Mouse (Mus musculus): ENCODE results near the gene Dcdc2a.

Dcdc2a gene

DNA sequence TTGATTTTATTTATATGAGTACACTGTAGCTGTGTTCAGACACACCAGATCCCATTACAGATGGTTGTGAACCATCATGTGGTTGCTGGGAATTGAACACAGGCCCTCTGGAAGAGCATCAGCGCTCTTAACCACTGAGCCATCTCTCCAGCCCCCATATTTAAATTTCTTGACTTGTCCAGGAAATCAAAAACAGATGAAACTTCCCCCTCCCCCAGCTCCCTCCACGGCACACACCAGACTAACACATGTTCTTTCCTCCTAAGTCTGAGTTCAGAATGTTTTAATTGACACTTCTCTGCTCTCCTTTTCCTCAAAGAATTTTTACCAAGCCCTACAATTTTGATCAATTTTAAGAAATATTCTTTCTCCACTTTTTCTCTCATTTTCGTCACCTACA, 113.1 kb downstream of the Dcdc2a start:
- DNase-seq (ENCODE audit: low read depth in 1 of 2, low spot score in 2 of 2): no peak

DNA sequence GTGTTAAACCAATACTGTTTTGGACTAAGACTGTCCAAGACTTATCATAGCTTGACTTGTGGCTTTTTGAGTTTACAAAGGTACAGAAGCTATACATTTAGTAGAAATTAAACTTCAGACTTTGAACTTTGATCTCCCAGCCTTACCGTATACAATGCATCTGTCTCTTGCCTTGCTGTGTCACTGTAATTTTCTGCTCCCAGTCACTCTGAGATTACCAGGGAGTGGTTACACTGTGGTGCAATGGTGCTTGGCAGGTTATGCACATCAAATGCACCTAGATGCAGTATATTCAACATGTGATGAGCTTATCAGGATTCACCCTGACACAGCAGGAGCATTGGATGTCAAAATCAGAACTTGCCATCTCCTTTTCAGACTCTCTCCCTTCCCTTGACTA, 122.0 kb downstream of the Dcdc2a start:
- DNase-seq (ENCODE audit: low read depth in 1 of 2, low spot score in 2 of 2): no peak

DNA sequence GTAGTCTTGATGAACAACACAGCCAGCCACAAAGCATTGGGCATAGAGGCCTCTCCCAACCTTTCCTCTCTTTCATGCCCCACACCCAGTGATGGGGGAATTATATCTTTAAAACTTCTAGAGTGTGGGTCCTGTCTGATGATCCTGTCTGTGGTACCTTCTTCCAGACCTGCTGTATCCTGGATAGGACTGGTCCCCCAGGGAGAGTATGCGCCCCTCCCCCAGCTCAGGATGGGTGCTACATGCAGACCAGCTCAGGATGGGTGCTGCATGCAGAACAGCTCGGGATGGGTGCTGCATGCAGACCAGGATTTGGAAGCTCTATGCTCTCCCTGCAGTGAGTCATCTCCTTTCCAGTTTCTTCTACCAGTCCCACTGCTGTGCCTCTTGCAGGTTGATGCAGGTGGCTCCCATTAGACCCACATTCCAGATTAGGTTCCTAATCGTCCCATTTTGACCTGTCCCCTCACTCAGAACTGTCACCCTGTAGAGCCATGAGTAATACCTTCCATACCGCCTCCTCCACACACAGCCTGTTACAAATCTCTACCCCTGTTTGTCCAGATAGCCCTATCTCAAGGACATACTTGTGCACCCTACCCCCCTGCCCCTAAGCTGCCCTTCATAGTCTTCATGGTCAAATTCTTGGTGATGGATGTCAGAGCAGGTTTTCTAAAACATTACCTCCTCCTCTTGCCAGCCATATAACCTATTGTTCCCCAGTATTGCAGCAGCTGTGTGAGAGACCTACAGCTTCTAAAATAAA, 122.6 kb downstream of the Dcdc2a start:
- no peak for DNase-seq (ENCODE audit: low read depth in 1 of 2, low spot score in 2 of 2)

DNA sequence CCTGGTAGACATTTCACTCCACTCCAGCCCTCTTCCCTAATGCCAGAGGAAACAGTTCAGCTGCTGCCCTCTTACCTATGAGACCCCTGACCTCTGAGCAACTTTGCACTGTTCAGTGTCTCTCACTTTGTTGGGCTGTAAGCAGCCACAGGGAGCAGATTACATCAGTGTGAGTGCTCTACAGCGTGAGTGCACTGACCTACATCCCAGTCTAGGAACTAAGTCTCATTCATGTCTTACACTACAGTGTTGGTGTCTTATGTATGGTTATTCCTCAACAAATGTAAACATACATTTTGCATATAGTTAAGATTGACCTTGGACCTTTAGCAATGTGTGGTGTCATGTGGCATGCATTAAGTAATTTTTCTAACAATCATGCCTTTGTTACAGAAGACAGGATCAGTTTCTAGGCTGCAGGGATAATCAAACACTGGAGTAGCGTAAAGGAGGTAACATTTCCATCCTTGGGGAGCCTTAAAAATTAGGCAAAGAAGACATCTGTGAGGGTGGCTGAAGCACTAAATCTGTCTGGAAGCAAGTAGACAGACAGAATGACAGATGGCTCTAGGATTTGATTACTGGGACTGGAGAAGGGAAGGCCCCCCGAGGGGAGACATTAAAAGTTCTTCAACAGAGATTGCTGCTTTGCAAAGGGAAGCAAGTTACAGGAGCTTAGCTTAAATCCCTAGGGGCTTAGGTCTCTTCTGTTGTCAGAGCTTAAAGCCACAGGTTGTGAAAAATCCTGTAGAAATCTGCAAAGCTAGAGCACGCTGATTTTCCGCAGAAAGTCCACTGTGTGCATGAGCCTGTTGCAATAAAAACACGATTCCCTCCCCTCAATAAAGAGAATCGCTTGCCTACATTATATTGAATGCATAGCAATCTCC, 130.9 kb downstream of the Dcdc2a start:
- no peak for DNase-seq (ENCODE audit: low read depth in 1 of 2, low spot score in 2 of 2)

DNA sequence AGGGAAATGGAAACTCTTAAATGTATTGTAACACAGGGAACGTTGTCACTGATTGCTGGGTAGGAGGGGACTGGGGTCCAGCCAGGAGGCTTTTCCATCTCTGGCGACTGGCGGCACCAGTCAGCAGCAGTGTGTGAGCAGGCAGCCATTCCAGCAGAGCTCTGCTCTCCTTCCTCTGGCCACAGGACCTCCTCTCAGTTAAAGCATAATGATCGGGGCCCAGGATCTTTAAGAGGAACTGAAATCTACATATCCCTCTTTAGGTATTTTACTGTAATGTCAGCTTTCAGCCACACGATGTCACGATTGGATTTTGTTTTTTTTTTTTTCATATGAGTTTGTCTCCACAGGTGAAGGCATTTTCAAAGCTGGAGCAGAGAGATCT, 131.5 kb downstream of the Dcdc2a start:
- no peak for DNase-seq (ENCODE audit: low read depth in 1 of 2, low spot score in 2 of 2)

DNA sequence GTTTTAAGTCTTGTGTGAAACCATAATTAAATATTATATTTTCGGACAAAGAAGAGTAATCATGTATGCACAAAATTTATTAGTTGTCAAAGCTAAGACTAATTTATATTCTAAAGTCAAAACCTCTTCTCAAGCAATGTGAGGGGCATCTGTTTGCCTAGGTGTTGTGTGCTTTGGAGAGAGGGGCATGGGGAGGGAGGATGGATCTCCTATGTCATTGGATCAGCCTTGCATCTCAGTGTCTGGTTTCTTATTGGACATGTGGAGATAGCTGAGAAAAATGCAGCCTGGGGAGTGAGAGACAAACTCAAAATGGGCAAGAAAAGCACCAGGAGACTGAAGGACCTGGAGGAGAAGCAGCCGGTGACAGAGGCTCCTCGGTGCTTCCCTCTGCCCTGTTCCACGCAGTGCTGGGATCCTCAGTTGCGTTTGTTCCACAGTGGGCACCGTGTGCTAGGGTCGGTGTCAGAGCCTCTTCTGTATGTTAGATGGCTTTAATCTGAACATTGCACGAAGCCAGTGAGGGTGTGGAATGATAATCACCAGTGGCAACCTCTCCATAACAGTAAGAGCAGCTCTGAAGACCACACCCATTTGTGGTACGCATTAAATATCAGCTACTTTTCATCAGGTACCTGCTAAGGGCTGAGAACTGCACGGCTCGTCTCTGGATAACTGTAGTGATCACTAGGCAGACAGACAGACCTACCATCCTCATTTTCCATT, 133.8 kb downstream of the Dcdc2a start:
- no peak for DNase-seq (ENCODE audit: low read depth in 1 of 2, low spot score in 2 of 2)

DNA sequence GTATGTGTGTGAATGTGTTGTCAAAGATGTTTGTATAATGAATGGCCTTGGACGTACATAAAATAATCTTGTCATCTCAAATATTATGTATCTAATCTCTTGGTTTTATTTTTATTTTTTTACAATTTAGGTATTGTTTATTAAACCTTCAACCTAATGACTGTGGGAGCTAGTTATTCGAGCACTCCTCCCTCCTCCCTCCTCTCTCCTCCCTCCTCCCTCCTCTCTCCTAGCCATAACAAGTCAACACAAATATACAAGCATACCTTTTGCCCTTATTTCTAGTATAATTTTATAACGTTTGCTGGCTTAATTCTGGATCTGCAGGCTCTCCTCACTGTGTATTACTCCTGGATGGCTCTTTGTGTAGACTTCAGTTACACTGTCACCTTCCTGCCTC, 134.4 kb downstream of the Dcdc2a start:
- no peak for DNase-seq (ENCODE audit: low read depth in 1 of 2, low spot score in 2 of 2)

DNA sequence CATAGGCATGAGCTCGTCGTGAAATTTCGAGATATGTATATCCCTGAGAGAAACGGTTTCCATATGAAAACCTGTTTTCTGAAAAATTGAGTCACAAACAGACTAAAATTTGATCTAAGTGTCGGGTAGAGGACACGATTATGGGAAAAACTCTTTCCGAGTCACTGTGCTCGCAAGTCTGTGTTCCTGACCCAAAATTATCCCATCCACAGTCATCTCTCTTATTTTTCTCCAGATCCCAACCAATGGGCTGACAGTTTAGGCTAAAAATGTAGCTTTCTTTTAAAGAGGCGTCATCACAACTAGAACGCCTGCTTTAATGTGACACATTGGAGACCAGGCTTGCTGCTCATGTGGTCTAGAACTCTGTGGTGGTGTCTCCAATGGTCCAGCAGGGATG, 139.9 kb downstream of the Dcdc2a start:
- no peak for DNase-seq (ENCODE audit: low read depth in 1 of 2, low spot score in 2 of 2)

DNA sequence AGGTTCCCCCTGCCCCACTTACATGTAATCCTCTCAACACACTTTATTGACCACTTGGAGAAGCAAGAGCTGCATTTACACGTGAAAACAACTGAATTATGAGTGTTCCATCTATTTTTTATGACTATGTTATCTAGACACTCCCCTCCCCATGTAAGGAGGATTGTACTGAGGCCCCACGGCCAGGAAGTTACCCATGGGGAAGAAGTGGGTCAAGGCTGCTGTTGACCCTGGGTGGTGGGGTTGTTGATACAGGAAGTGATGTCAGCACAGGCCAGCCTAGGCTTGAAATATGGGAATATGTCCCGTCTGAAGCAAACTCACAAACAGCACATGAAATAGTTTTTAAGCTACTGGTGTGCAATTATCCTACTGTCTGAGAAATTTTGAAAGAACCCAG, 144.1 kb downstream of the Dcdc2a start:
- no peak for DNase-seq (ENCODE audit: low read depth in 1 of 2, low spot score in 2 of 2)

DNA sequence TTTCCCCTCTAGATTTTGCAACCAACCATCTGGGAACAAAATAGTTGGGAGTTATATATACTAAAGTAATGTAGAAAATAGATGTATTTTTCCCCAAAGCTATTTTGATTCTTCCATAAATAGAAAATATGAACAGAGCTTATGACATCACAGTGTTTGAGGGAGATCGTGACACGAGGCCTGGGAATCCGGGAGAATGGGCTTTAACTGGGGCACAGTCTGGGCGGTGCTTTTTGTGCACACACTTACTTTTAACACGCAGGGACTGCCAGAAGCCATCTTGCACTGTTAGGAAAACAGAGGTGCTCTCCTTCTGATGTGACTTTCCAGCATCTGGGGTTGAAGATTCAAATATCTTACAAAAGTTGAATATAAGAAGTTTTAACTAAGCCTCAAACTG, 151.1 kb downstream of the Dcdc2a start:
- no peak for DNase-seq (ENCODE audit: low read depth in 1 of 2, low spot score in 2 of 2)

DNA sequence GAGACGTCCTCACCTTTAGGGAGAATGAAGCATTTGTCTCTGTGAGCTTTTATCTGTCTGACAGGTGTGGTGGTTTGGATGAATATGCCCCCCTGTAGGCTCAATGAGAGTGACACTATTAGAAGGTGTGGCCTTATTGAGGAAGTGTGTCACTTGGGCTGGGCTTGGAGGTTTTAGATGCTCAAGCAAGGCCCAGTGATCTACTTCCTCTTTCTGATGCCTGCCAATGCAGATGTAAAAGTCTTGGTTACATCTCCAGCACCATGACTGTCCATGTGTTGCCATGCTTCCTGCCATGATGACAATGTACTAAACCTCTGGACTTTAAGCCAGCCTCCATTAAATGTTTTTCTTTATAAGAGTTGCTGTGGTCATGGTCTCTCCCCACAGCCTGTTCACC, 162.6 kb downstream of the Dcdc2a start:
- no peak for DNase-seq (ENCODE audit: low read depth in 1 of 2, low spot score in 2 of 2)

DNA sequence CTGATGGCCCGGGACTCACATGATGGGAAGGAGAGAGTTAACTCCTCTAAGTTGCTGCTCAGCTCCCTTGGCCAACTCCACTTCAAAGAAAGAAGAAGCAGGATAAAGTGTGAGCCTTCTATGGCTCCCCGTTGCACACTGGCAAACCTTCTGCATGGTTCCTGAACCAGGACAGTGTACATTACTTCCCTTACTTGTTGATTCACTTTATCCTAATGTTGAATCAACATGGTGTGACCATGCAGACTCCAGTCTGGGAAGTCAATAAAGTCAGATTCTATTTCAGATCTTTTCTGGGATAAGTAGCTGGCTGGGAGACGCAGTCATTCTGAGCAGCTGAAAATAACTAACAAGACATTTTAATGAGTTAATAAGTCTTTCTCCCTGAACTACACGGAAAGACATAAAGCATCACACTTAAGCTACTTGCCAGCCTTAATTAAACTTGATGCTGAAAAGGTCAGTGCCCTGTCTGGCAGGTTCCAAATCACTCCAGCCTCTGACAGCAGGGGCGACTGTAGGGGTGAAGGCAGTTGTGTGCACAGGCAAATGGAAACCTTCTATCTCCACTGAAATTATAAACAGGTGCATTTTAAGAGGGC, 164.5 kb downstream of the Dcdc2a start:
- no peak for DNase-seq (ENCODE audit: low read depth in 1 of 2, low spot score in 2 of 2)

DNA sequence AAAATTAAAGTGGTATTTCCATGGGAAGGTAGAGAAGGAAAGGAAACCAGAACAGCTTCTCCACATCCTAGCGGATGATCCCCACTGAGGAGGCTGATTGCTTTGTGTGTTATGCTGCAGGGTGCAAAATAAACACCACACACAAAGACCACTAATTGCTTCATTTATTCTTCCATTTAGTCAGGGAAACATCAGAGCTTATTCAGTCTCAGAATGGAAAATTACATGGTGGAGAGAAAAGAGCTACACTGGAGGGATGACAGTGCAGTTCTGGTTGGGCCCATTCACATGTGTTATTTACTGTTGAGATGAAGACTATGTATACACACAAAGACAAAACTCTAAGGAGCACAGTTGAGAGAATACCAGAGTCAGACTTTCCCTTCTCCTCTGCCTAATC, 196.1 kb downstream of the Dcdc2a start:
- no peak for DNase-seq (ENCODE audit: low read depth in 1 of 2, low spot score in 2 of 2)

DNA sequence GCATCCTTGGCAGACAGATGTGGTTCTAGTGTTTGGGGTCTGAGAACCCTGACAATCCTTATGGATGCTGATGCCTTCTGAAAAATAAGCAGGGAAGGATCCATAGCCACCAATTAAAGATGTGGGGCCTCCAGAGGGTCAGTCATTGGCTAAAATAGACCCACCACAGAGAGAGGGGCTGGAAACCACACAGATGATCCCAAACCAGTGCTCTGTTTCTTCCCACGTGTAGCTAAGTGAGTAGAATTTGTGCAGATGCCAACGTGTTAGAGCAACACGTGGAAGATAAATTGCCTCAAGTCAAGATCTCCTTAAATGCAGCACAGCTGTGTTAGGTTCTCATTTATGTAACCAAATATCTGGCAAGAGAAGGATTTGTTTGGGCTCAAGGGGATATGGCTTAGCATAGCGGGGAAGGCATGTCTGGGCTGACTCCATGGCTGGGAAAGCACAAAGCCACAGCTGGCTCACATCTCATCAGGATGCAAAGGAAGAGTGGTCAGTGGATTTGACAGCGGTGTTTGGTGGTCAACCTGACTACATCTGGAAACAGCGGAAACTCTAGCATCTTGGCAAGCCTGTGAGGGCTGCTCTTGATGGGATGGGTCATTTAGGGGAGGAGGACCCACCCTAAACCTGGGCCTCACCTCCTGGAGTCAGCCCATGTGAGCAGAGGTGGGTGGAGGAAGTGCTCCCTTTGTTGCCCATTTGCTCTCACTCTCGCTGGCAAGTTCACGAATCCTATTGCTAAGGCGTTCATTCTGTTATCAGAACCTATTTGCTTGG, 198.9 kb downstream of the Dcdc2a start:
- DNase-seq (ENCODE audit: low read depth in 1 of 2, low spot score in 2 of 2): no peak

DNA sequence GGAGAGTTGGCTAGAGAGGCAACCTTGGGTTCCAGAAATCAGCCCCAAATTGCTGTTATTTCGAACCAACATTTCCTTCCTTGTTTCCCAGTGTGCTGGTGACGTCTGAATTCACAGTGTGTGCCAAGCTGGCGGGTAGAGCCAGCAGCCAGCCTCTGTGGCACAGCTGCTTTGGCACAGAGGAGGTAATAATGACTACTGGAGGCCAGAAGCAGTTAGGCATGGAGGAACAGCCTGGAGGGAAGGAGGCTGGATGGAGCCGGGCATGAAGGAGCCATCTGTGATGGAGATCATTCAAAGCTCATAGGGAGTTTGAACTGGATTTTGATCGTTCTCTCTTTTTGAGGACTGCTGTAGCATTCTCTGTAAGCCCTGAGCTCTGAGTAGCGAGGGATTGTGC, 201.8 kb downstream of the Dcdc2a start:
- no peak for DNase-seq (ENCODE audit: low read depth in 1 of 2, low spot score in 2 of 2)

All from monocyte, adult 2 months (primary cell).